Mouse (Mus musculus) lung, embryonic 16.5 days (tissue): ENCODE results near the gene Gm9774. TPM values are rescaled to one million over a fixed set of nuclear protein-coding genes. Genes with fewer than 3 reads are reported as not detected.

Experiments used
- ATAC-seq: fragments of 200-750 bp; cut with Nextera tagmentation; 2 replicates; pipeline ENCODE4 v1.8.0; 2017; ENCODE audit warnings: low read depth, mild to moderate bottlenecking, moderate library complexity
- H3K27ac ChIP-seq: fragments of 300-500 bp; sonication (generic); 2 replicates; pipeline ENCODE4 v1.5.1; 2014; ENCODE audit warnings: mild to moderate bottlenecking, control low read depth, low read length
- H3K27me3 ChIP-seq: fragments of 300-500 bp; sonication (generic); 2 replicates; pipeline ENCODE4 v1.6.1; 2014; ENCODE audit warnings: low read depth, low read length, mixed read lengths; ENCODE audit not compliant: control insufficient read depth, insufficient read depth
- H3K36me3 ChIP-seq: fragments of 300-500 bp; sonication (generic); 2 replicates; pipeline ENCODE4 v1.6.1; 2014; ENCODE audit warnings: low read length; ENCODE audit not compliant: control insufficient read depth, insufficient read depth
- H3K4me1 ChIP-seq: fragments of 300-500 bp; sonication (generic); replicated peaks from 2 replicates; pipeline ENCODE4 v1.6.1; 2014; ENCODE audit warnings: low read length, mixed read lengths; ENCODE audit not compliant: control insufficient read depth, insufficient read depth
- H3K4me2 ChIP-seq: fragments of 300-500 bp; sonication (generic); 2 replicates; pipeline ENCODE4 v1.6.1; 2014; ENCODE audit warnings: low read depth, low read length, control low read depth
- H3K4me3 ChIP-seq: fragments of 300-500 bp; sonication (generic); 2 replicates; pipeline ENCODE4 v1.5.1; 2014; ENCODE audit warnings: mild to moderate bottlenecking, low read length, control low read depth
- H3K9ac ChIP-seq: fragments of 300-500 bp; sonication (generic); 2 replicates; pipeline ENCODE4 v1.6.1; 2014; ENCODE audit warnings: low read length, control low read depth
- H3K9me3 ChIP-seq: fragments of 300-500 bp; sonication (generic); 2 replicates; pipeline ENCODE4 v1.6.1; 2016; ENCODE audit warnings: low read length; ENCODE audit not compliant: control insufficient read depth
- WGBS: fragments of 180-500 bp; shearing (Covaris S2); extraction: QIAGEN DNeasy Blood & Tissue Kit; methylation state at CpG from one replicate; pipeline ENCODE4 v1.1.7; 2014; 5-methylcytosine and 5-hydroxymethylcytosine counted together
- polyA plus RNA-seq: library from polyadenylated mRNA; unstranded; fragments of >200 nt; fragmentation: Nextera tagmentation; extraction: Ambion mirVana; gene quantifications from 2 replicates; pipeline ENCODE4 v1.2.1, GENCODE M21; 2015

The Gm9774 gene
- polyA plus RNA-seq, 1 experiment from 2014 or later, result 7.8 TPM

GRCm38 (mm10) chr3:92407691-92408090 is 21.5 kb downstream of the Gm9774 start, which contains the start of gene Sprr2i:
TSS of gene Sprr2i (plus strand) at chr3:92407991.
- Histone ChIP-seq H3K4me3 (no peak within 1 kb of the TSS), H3K27ac (no peak within 1 kb of the TSS), H3K36me3 (no peaks in the 10 kb centered on the region), H3K4me1 (no peaks in the 10 kb centered on the region), H3K4me2 (no peak within 1 kb of the TSS), H3K9me3 (no peaks in the 10 kb centered on the region), H3K9ac (no peak within 1 kb of the TSS), H3K27me3 (no peaks in the 10 kb centered on the region)
- WGBS, result 85% methylated on average over 2 of the region's 2 CpGs
- no peak for ATAC-seq

- Histone ChIP-seq H3K9ac (no peak overlapping the region), H3K4me3 (no peak overlapping the region), H3K36me3 (no peaks in the 10 kb centered on the region), H3K27me3 (no peaks in the 10 kb centered on the region), H3K4me2 (no peak overlapping the region), H3K27ac (no peak overlapping the region), H3K9me3 (no peaks in the 10 kb centered on the region), H3K4me1 (no peaks in the 10 kb centered on the region)
- ATAC-seq, result no peak
- WGBS, result 37% methylated on average over 1 of the region's 1 CpGs
These were observed 34.9 kb downstream of the Gm9774 start for GRCm38 (mm10) chr3:92394301-92394700.

DNA sequence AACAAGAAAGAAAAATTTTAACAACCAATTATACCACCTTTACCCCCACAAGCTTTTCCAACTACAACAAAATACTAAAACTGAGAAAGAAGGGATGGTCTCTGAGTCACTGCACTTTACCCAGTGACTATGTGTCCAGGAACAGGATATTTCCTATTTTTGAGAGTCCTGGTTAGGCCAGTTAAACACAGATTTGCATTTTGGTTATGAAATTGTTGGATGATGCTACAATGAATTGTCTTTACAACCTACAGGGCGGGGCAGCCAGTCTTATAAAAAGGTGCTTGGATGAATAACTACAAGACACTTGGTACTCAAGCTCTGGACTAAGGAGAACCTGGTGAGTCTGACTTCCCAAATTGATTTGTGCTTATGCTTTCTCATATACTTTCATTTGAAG is 43.8 kb downstream of the Gm9774 start, which contains the start of gene Sprr2h:
Gene Sprr2h, plus strand, starts transcription at position 301 of the 400 bp plus-strand sequence.
- no peak within 1 kb of the TSS for H3K4me2 ChIP-seq
- 70% methylated on average over 1 of the region's 1 CpGs for WGBS
- H3K4me1 ChIP-seq, result no peaks in the 10 kb centered on the region
- H3K27me3 ChIP-seq, result no peaks in the 10 kb centered on the region
- H3K4me3 ChIP-seq, result no peak within 1 kb of the TSS
- no peak within 1 kb of the TSS for H3K9ac ChIP-seq
- no peak within 1 kb of the TSS for H3K27ac ChIP-seq
- no peaks in the 10 kb centered on the region for H3K36me3 ChIP-seq
- ATAC-seq, result no peak
- H3K9me3 ChIP-seq, result no peaks in the 10 kb centered on the region

Other genes starting within 250 kb of the Gm9774 start
- gene Sprr2a1, start 213.6 kb downstream of the Gm9774 start, polyA plus RNA-seq, result 0.29 TPM in 1 of 2 replicates, not detected in the other
- gene Sprr2a2, start 213.5 kb downstream of the Gm9774 start, polyA plus RNA-seq, result 3.2 and 14.3 TPM in 2 replicates
- gene Sprr2a3, start 144.0 kb downstream of the Gm9774 start, polyA plus RNA-seq, result 0.34 and 0.84 TPM in 2 replicates
- gene Sprr2b, start 112.8 kb downstream of the Gm9774 start, polyA plus RNA-seq, result not detected in 2 replicates
- not detected in 2 replicates for gene Sprr2d, start 90.3 kb downstream of the Gm9774 start, polyA plus RNA-seq
- not detected in 2 replicates for gene Sprr2e, start 77.3 kb downstream of the Gm9774 start, polyA plus RNA-seq
- gene Sprr2f, start 64.2 kb downstream of the Gm9774 start, polyA plus RNA-seq, result not detected in 2 replicates
- not detected in 2 replicates for gene Sprr2h, start 43.7 kb downstream of the Gm9774 start, polyA plus RNA-seq
- gene Sprr2i, start 21.4 kb downstream of the Gm9774 start, polyA plus RNA-seq, result not detected in 2 replicates
- gene Sprr2j-ps, start 11.3 kb downstream of the Gm9774 start, polyA plus RNA-seq, result not detected in 2 replicates
- gene Sprr2k, start 3.2 kb upstream of the Gm9774 start, polyA plus RNA-seq, result not detected in 2 replicates
- gene Sprr1b, start 9.4 kb upstream of the Gm9774 start, polyA plus RNA-seq, result 0.79 TPM in 1 of 2 replicates, not detected in the other
- not detected in 2 replicates for gene Sprr3, start 29.3 kb upstream of the Gm9774 start, polyA plus RNA-seq
- gene Sprr1a, start 56.5 kb upstream of the Gm9774 start, polyA plus RNA-seq, result 0.97 and 2.8 TPM in 2 replicates
- not detected in 2 replicates for gene Sprr4, start 71.1 kb upstream of the Gm9774 start, polyA plus RNA-seq
- gene 2310046K23Rik, start 105.1 kb upstream of the Gm9774 start, polyA plus RNA-seq, result not detected in 2 replicates
- gene Ivl, start 144.3 kb upstream of the Gm9774 start, polyA plus RNA-seq, result 0.64 TPM in 1 of 2 replicates, not detected in the other
- gene Smcp, start 159.6 kb upstream of the Gm9774 start, polyA plus RNA-seq, result not detected in 2 replicates
- gene 2210017I01Rik, start 178.1 kb upstream of the Gm9774 start, polyA plus RNA-seq, result not detected in 2 replicates
- gene Lce6a, start 192.2 kb upstream of the Gm9774 start, polyA plus RNA-seq, result not detected in 2 replicates
- gene Lce1a1, start 218.9 kb upstream of the Gm9774 start, polyA plus RNA-seq, result 0.31 TPM in 1 of 2 replicates, not detected in the other
- gene Lce1b, start 227.5 kb upstream of the Gm9774 start, polyA plus RNA-seq, result not detected in 2 replicates
- gene Lce1a2, start 240.9 kb upstream of the Gm9774 start, polyA plus RNA-seq, result not detected in 2 replicates
- gene Lce1c, start 249.8 kb upstream of the Gm9774 start, polyA plus RNA-seq, result not detected in 2 replicates